Mouse (Mus musculus) adrenal gland, postnatal 25 days (tissue): ENCODE measurements around the gene Zfp42. TPM values are rescaled to one million over a fixed set of nuclear protein-coding genes. Genes with fewer than 3 reads are reported as not detected.

ENCODE experiments used
- DNase-seq: peaks from one replicate; pipeline ENCODE4 v3.0.0; 2021; ENCODE audit warnings: mixed read lengths
- total RNA-seq: library from RNA; stranded (reverse); gene quantifications from 2 replicates; pipeline ENCODE4 v1.2.3, GENCODE M21; 2021

The Zfp42 gene
- total RNA-seq, 1 experiment from 2014 or later = not detected

DNA sequence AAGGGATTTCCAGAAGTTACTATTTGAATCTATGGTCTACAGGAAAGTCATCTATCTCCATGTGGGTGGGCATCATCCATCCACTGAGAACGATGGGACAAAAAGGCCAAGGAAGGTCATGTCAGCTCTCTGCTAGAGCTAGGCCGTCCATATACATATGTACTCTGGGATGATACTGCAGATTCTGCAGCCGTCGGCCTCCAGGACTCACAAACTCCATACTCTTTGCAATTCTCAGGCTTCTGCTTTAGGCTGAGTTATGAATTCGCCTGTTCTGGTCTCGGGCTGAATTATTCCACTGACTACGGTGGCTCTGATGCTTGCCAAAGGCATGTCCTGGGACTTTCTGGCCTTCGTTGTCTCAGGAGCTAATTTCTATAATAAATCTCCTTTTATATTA lies 58.1 kb downstream of the Zfp42 start:
- no peak for DNase-seq

Other genes starting within 250 kb of the Zfp42 start
- not detected in 2 replicates for gene Triml1, start 165.5 kb downstream of the Zfp42 start, total RNA-seq
- gene Triml2, start 126.4 kb downstream of the Zfp42 start, total RNA-seq = not detected in 2 replicates
- not detected in 2 replicates for gene Adam26b, start 221.1 kb upstream of the Zfp42 start, total RNA-seq